ENCODE assay signal across 14 mouse cellular contexts in the genomic region with DNA sequence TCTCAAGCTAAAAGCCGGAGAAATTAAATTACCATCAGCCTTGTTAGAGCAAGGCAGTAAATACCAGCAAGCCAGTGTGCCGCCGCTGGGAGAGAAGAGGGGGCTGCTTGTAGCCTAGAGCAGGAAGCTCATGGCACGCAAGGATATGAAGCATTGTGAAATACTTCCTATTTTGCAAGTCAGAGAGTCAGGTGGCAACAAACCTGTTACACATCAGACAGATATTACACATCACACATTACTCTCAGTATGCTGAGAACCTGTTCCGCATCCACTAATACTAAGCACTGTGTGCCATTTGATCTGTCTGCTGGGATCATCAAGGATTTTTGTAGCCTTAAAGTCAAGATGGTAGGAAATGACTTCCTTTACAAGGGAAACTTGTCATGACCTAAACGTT.
"Had no signal": no experiment of that assay in that cellular context is flagged by ENCODE, and none has a peak within 500 bp of the region (broad histone marks: within the 10 kb centered on the region; RNA-seq: fewer than 3 reads in every experiment).

No protein-coding gene starts in this region.

- H3K9me3 ChIP-seq: limb, embryonic 13.5 days; liver, embryonic 15.5 days; lung, embryonic 15.5 days; megakaryocyte, embryonic 14.5 days; midbrain, embryonic 13.5 days had no signal

- H3K27ac ChIP-seq: limb, embryonic 13.5 days; liver, embryonic 15.5 days; lung, embryonic 15.5 days; midbrain, embryonic 13.5 days had no signal

- H3K4me2 ChIP-seq: limb, embryonic 13.5 days; liver, embryonic 11.5 days; liver, embryonic 15.5 days; lung, embryonic 15.5 days; midbrain, embryonic 13.5 days had no signal

- H3K4me3 ChIP-seq: limb, embryonic 13.5 days; liver, embryonic 15.5 days; lung, embryonic 15.5 days; megakaryocyte, embryonic 14.5 days; midbrain, embryonic 13.5 days had no signal

- H3K9ac ChIP-seq: limb, embryonic 13.5 days; liver, embryonic 15.5 days; lung, embryonic 15.5 days; midbrain, embryonic 13.5 days had no signal

- DNase-seq: kidney, adult 11 months; kidney, adult 9 months; kidney, postnatal 10 days; left cerebral cortex, postnatal 4 days; right cerebral cortex, adult 18-20 months; spleen, adult 18-20 months; thymus, adult 18-20 months; thymus, postnatal 25 days had no signal

- H3K36me3 ChIP-seq: midbrain, embryonic 13.5 days had no signal

- H3K27me3 ChIP-seq: limb, embryonic 13.5 days; liver, embryonic 15.5 days; lung, embryonic 15.5 days; megakaryocyte, embryonic 14.5 days; midbrain, embryonic 13.5 days had no signal

- H3K4me1 ChIP-seq: limb, embryonic 13.5 days; liver, embryonic 15.5 days; lung, embryonic 15.5 days had no signal

- ATAC-seq: midbrain, embryonic 13.5 days had no signal
